29 mouse cellular contexts compared by ENCODE assay signal in the genomic region with DNA sequence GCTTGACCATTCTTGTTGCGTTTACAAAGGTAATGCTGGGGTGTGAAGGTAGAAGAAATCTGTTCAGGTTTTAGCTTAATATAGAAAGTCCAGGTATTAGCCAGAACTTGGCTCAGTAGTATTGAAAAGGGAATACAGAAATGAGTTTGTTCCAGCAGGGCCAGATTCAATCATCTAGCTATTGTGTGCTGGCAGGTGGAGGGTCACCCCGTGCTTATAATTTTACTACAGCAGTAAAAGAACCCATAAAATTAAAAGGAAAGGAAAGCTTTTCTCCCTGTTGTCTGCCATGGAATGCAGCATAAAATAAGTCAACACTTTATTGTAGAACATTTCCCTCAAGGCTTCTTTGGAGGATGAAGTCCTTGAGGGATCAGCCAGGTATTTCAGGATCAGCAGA.
"Had no signal": no experiment of that assay in that cellular context is flagged by ENCODE, and none has a peak within 500 bp of the region (broad histone marks: within the 10 kb centered on the region; RNA-seq: fewer than 3 reads in every experiment).

No protein-coding gene starts in this region.

- ATAC-seq: forebrain, embryonic 13.5 days; forebrain, embryonic 14.5 days; forebrain, embryonic 15.5 days; forebrain, embryonic 16.5 days; forebrain, postnatal 0 days had no signal

- H3K4me2 ChIP-seq: embryonic facial prominence, embryonic 12.5 days; embryonic facial prominence, embryonic 13.5 days; embryonic facial prominence, embryonic 15.5 days; forebrain, embryonic 12.5 days; forebrain, embryonic 13.5 days; forebrain, embryonic 15.5 days had no signal

- H3K27me3 ChIP-seq: embryonic facial prominence, embryonic 12.5 days; embryonic facial prominence, embryonic 13.5 days; embryonic facial prominence, embryonic 15.5 days; forebrain, embryonic 12.5 days; forebrain, embryonic 13.5 days; forebrain, embryonic 15.5 days had no signal

- DNase-seq: cerebellum, adult 2 months; cerebellum, adult 8-10 months; cerebellum, adult 9-10 months; cerebellum, adult 9-11 months; cerebellum, postnatal 10 days; cerebellum, postnatal 14 days; cerebellum, postnatal 25 days; cerebellum, postnatal 36 days; embryo, embryonic 11 days; forebrain, postnatal 0 days; gastrocnemius, adult 2 months; gastrocnemius, postnatal 10 days; gastrocnemius, postnatal 14 days; gastrocnemius, postnatal 25 days; gastrocnemius, postnatal 36 days; heart, adult 11 months; heart, adult 18-20 months; heart, adult 2 months had no signal

- H3K36me3 ChIP-seq: embryonic facial prominence, embryonic 10.5 days; embryonic facial prominence, embryonic 12.5 days; embryonic facial prominence, embryonic 13.5 days; embryonic facial prominence, embryonic 15.5 days; forebrain, embryonic 10.5 days; forebrain, embryonic 12.5 days; forebrain, embryonic 15.5 days had no signal

- H3K4me3 ChIP-seq: embryonic facial prominence, embryonic 10.5 days; embryonic facial prominence, embryonic 12.5 days; embryonic facial prominence, embryonic 13.5 days; embryonic facial prominence, embryonic 15.5 days; erythroblast, embryonic 14.5 days; forebrain, embryonic 10.5 days; forebrain, embryonic 12.5 days; forebrain, embryonic 13.5 days; forebrain, embryonic 15.5 days; gastrocnemius, adult 2 months; heart, adult 2 months had no signal

- H3K27ac ChIP-seq: embryonic facial prominence, embryonic 10.5 days; embryonic facial prominence, embryonic 12.5 days; embryonic facial prominence, embryonic 13.5 days; embryonic facial prominence, embryonic 15.5 days; forebrain, embryonic 10.5 days; forebrain, embryonic 12.5 days; forebrain, embryonic 13.5 days; forebrain, embryonic 15.5 days; gastrocnemius, adult 2 months; heart, adult 2 months had no signal

- H3K9ac ChIP-seq: embryonic facial prominence, embryonic 12.5 days; embryonic facial prominence, embryonic 13.5 days; embryonic facial prominence, embryonic 15.5 days; forebrain, embryonic 12.5 days; forebrain, embryonic 13.5 days; forebrain, embryonic 15.5 days; forebrain, postnatal 0 days had no signal

- H3K9me3 ChIP-seq: embryonic facial prominence, embryonic 10.5 days; embryonic facial prominence, embryonic 12.5 days; embryonic facial prominence, embryonic 13.5 days; embryonic facial prominence, embryonic 15.5 days; forebrain, embryonic 10.5 days; forebrain, embryonic 12.5 days; forebrain, embryonic 13.5 days; forebrain, embryonic 15.5 days had no signal

- H3K4me1 ChIP-seq: embryonic facial prominence, embryonic 10.5 days; embryonic facial prominence, embryonic 12.5 days; embryonic facial prominence, embryonic 13.5 days; embryonic facial prominence, embryonic 15.5 days; forebrain, embryonic 10.5 days; forebrain, embryonic 12.5 days; forebrain, embryonic 13.5 days; forebrain, embryonic 15.5 days had no signal
